Comparison of ENCODE assay signal across 25 mouse cellular contexts in the genomic region with DNA sequence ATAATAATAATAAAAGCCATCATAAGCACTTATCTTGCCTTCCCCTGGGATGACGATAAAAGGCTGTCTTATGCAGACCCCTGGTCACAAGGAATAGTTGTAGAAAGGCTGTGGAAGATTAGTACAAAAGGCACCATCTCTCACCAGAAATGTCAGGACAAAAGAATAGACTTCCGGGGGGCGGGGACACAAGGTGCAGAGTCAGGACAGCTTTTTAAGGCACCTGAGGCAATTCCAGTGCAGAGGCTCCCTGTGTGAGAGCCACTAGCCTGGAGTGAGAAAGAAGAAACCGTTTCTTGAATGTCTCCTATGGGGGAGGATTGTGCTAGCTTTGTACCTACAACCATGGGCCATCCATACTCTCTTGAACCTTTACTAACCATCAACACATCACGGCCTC.
DNase-seq lines count a peak whose midpoint lies in the region; ATAC-seq and TF ChIP-seq lines count a peak whose summit lies in the region.
"Had no signal": no experiment of that assay in that cellular context is flagged by ENCODE, and none has a peak within 500 bp of the region (broad histone marks: within the 10 kb centered on the region; RNA-seq: fewer than 3 reads in every experiment).

No protein-coding gene starts in this region.

- peak overlapping the region; percentile 57 for H3K27ac ChIP-seq in liver, adult 2 months (replicated peaks; ENCODE audit: insufficient read depth, low read depth, low read length)
- H3K27ac ChIP-seq in liver, embryonic 11.5 days (ENCODE audit: low read depth, low read length), result no peak overlapping the region
- no peak overlapping the region; the same call in 1 of the 2 replicates for H3K27ac ChIP-seq in ES-E14 (ENCODE audit: insufficient read depth, low read depth, low read length, poor library complexity, severe bottlenecking)
- 0 out of 2 replicates have a peak overlapping the region, but pooled peaks have one; percentile 7 for H3K27ac ChIP-seq in embryonic facial prominence, embryonic 10.5 days (replicated peaks)
- no peak overlapping the region for H3K27ac ChIP-seq in kidney, adult 2 months (ENCODE audit: insufficient read depth, low read depth, low read length)
- H3K27ac ChIP-seq in hindbrain, embryonic 10.5 days, result no peak overlapping the region
- H3K27ac ChIP-seq: forebrain, embryonic 12.5 days; forebrain, embryonic 15.5 days; heart, embryonic 15.5 days; hindbrain, embryonic 14.5 days; hindbrain, postnatal 0 days had no signal

- no peak for DNase-seq in liver, adult 2 months (ENCODE audit: extremely low read depth, low read depth, low spot score)
- DNase-seq in liver, embryonic 11.5 days (ENCODE audit: low spot score), result no peak
- DNase-seq in ES-E14 (ENCODE audit: low read depth, low spot score), result no peak
- DNase-seq in embryonic facial prominence, embryonic 10.5 days (ENCODE audit: low spot score), result no peak
- DNase-seq in kidney, adult 2 months, result no peak
- no peak for DNase-seq in hindbrain, embryonic 10.5 days (ENCODE audit: low spot score)
- DNase-seq: adrenal gland, adult 2 months; adrenal gland, postnatal 14 days; cerebellum, adult 11 months; cerebellum, adult 2 months; cerebellum, adult 9-11 months; cerebellum, postnatal 25 days; gastrocnemius, postnatal 25 days; heart, postnatal 10 days; heart, postnatal 36 days had no signal

- peaks cover 10% of the 10 kb centered on the region; the same call in 1 of the 2 replicates for H3K79me2 ChIP-seq in liver, adult 2 months (ENCODE audit: control insufficient read depth, insufficient read depth, low read length)

- in situ Hi-C loops in ES-E14 (cut with MboI; ENCODE audit: low sequenced_read_pairs in 2 of 2, unreplicated experiment in 2 of 2), result no loop called here

- H3K4me2 ChIP-seq in liver, embryonic 11.5 days, result no peak overlapping the region
- H3K4me2 ChIP-seq: embryonic facial prominence, embryonic 13.5 days; forebrain, embryonic 12.5 days; forebrain, embryonic 15.5 days; heart, embryonic 12.5 days; heart, embryonic 15.5 days; hindbrain, embryonic 14.5 days had no signal

- WGBS in liver, adult 2 months, result 94% methylated on average over 5 of the region's 5 CpGs
- WGBS in liver, embryonic 11.5 days, result 92% methylated on average over 5 of the region's 5 CpGs
- WGBS in embryonic facial prominence, embryonic 10.5 days, result 91% methylated on average over 5 of the region's 5 CpGs
- 97% methylated on average over 5 of the region's 5 CpGs for WGBS in kidney, adult 2 months
- WGBS in hindbrain, embryonic 10.5 days, result 93% methylated on average over 5 of the region's 5 CpGs

- H3K9ac ChIP-seq in liver, adult 2 months (ENCODE audit: low read depth, low read length), result no peak overlapping the region
- H3K9ac ChIP-seq in liver, embryonic 11.5 days (ENCODE audit: low read depth, low read length), result no peak overlapping the region
- no peak overlapping the region for H3K9ac ChIP-seq in ES-E14 (ENCODE audit: insufficient read depth, low read depth, low read length, poor library complexity, severe bottlenecking)
- H3K9ac ChIP-seq: embryonic facial prominence, embryonic 13.5 days; forebrain, embryonic 12.5 days; forebrain, embryonic 15.5 days; heart, embryonic 12.5 days; heart, embryonic 15.5 days; hindbrain, embryonic 14.5 days had no signal

- H3K4me3 ChIP-seq in liver, adult 2 months (ENCODE audit: insufficient read depth, low read depth, low read length), result no peak overlapping the region
- no peak overlapping the region for H3K4me3 ChIP-seq in liver, embryonic 11.5 days (ENCODE audit: low read depth, low read length)
- no peak overlapping the region for H3K4me3 ChIP-seq in ES-E14 (ENCODE audit: insufficient read depth in 1 of 2, low read depth in 1 of 2, low read length in 2 of 2, poor library complexity in 1 of 2, severe bottlenecking in 1 of 2)
- no peak overlapping the region for H3K4me3 ChIP-seq in embryonic facial prominence, embryonic 10.5 days
- no peak overlapping the region for H3K4me3 ChIP-seq in kidney, adult 2 months (ENCODE audit: insufficient read depth, low read depth, low read length)
- no peak overlapping the region for H3K4me3 ChIP-seq in hindbrain, embryonic 10.5 days
- H3K4me3 ChIP-seq: embryonic facial prominence, embryonic 13.5 days; erythroblast, embryonic 14.5 days; forebrain, embryonic 12.5 days; forebrain, embryonic 15.5 days; heart, embryonic 12.5 days; heart, embryonic 15.5 days had no signal

- ATAC-seq in liver, embryonic 11.5 days (replicated peaks; ENCODE audit: low FRiP score), result no peak
- ATAC-seq: forebrain, embryonic 15.5 days; hindbrain, postnatal 0 days; inflammation-experienced regulatory T-cells, adult 6 months; intestine, embryonic 16.5 days had no signal

- H3K4me1 ChIP-seq in liver, adult 2 months (ENCODE audit: control insufficient read depth, insufficient read depth, low read length), result peaks cover 23% of the 10 kb centered on the region
- H3K4me1 ChIP-seq in liver, embryonic 11.5 days (replicated peaks; ENCODE audit: control insufficient read depth, insufficient read depth, low read length), result peaks cover 10% of the 10 kb centered on the region
- H3K4me1 ChIP-seq in ES-E14 (ENCODE audit: control insufficient read depth in 2 of 2, insufficient read depth in 2 of 2, low read length in 2 of 2, poor library complexity in 1 of 2), result peaks cover 0 to 17% of the 10 kb centered on the region in 2 experiments; a peak in 3 of 4 replicates
- peaks cover 81% of the 10 kb centered on the region for H3K4me1 ChIP-seq in embryonic facial prominence, embryonic 10.5 days
- peaks cover 15% of the 10 kb centered on the region for H3K4me1 ChIP-seq in kidney, adult 2 months (ENCODE audit: control insufficient read depth, insufficient read depth, low read length)
- H3K4me1 ChIP-seq in hindbrain, embryonic 10.5 days (replicated peaks), result peaks cover 52% of the 10 kb centered on the region
- H3K4me1 ChIP-seq: forebrain, embryonic 15.5 days had no signal

- no peaks in the 10 kb centered on the region for H3K27me3 ChIP-seq in liver, adult 2 months (ENCODE audit: control insufficient read depth, insufficient read depth, low read length)
- no peaks in the 10 kb centered on the region for H3K27me3 ChIP-seq in liver, embryonic 11.5 days (replicated peaks; ENCODE audit: control insufficient read depth, insufficient read depth, low read length)
- H3K27me3 ChIP-seq in embryonic facial prominence, embryonic 10.5 days (replicated peaks; ENCODE audit: low read depth, poor library complexity, severe bottlenecking), result no peaks in the 10 kb centered on the region
- H3K27me3 ChIP-seq in kidney, adult 2 months (replicated peaks; ENCODE audit: control insufficient read depth, insufficient read depth, low read length), result no peaks in the 10 kb centered on the region
- H3K27me3 ChIP-seq in hindbrain, embryonic 10.5 days (ENCODE audit: insufficient read depth, poor library complexity, severe bottlenecking), result no peaks in the 10 kb centered on the region
- H3K27me3 ChIP-seq: embryonic facial prominence, embryonic 13.5 days; forebrain, embryonic 12.5 days; forebrain, embryonic 15.5 days; heart, embryonic 12.5 days; heart, embryonic 15.5 days had no signal

- H3K9me3 ChIP-seq in liver, embryonic 11.5 days (ENCODE audit: control insufficient read depth, low read length), result no peaks in the 10 kb centered on the region
- H3K9me3 ChIP-seq in ES-E14 (ENCODE audit: control insufficient read depth, insufficient read depth, low read depth, low read length), result no peaks in the 10 kb centered on the region
- H3K9me3 ChIP-seq in embryonic facial prominence, embryonic 10.5 days, result no peaks in the 10 kb centered on the region
- no peaks in the 10 kb centered on the region for H3K9me3 ChIP-seq in hindbrain, embryonic 10.5 days
- H3K9me3 ChIP-seq: embryonic facial prominence, embryonic 13.5 days; forebrain, embryonic 12.5 days; forebrain, embryonic 15.5 days; heart, embryonic 12.5 days; heart, embryonic 15.5 days had no signal

- H3K36me3 ChIP-seq in liver, adult 2 months (ENCODE audit: control insufficient read depth, insufficient read depth, low read length), result no peaks in the 10 kb centered on the region
- H3K36me3 ChIP-seq in liver, embryonic 11.5 days (ENCODE audit: control insufficient read depth, insufficient read depth, low read length), result no peaks in the 10 kb centered on the region
- H3K36me3 ChIP-seq in ES-E14 (ENCODE audit: control insufficient read depth, insufficient read depth, low read length, poor library complexity, severe bottlenecking), result peaks cover 6% of the 10 kb centered on the region; the same call in 1 of the 2 replicates
- H3K36me3 ChIP-seq in embryonic facial prominence, embryonic 10.5 days (replicated peaks), result peaks cover 50% of the 10 kb centered on the region
- H3K36me3 ChIP-seq in kidney, adult 2 months (ENCODE audit: control insufficient read depth, insufficient read depth, low read length), result no peaks in the 10 kb centered on the region; the same call in 1 of the 2 replicates
- H3K36me3 ChIP-seq in hindbrain, embryonic 10.5 days, result peaks cover 69% of the 10 kb centered on the region
- H3K36me3 ChIP-seq: heart, embryonic 15.5 days had no signal

- TF ChIP-seq CTCF in liver, adult 2 months (IDR thresholded peaks at IDR 0.05; ENCODE audit: low read depth, low read length), result no peak
- no peak for TF ChIP-seq CTCF in kidney, adult 2 months (conservative IDR thresholded peaks at IDR 0.05; ENCODE audit: insufficient read depth, insufficient read length, low read depth, low read length)

- TF ChIP-seq POLR2A in liver, adult 2 months (IDR thresholded peaks at IDR 0.05; ENCODE audit: extremely low read depth, insufficient read depth, low read length), result no peak
- no peak for TF ChIP-seq POLR2A in kidney, adult 2 months (IDR thresholded peaks at IDR 0.05; ENCODE audit: low read depth, low read length)

TF ChIP-seq in ES-E14, 5 proteins besides CTCF, POLR2A, EP300 and RAD21:
- TF ChIP-seq ZNF384 (IDR thresholded peaks at IDR 0.05; ENCODE audit: low read depth, low read length) (peak; percentile 59; the same call in 1 of the 2 replicates), ZC3H11A (IDR thresholded peaks at IDR 0.05; ENCODE audit: borderline replicate concordance, low read depth, low read length) (no peak)
TF ChIP-seq in ES-E14: peak in this region for 1.

Comparison
In these comparisons a context has a peak if more than half of its experiments do, and no peak if none do; other contexts are left out.
1. H3K27ac ChIP-seq: peak in liver, adult 2 months (single experiment) and embryonic facial prominence, embryonic 10.5 days (single experiment); none in liver, embryonic 11.5 days (single experiment), ES-E14 (single experiment), kidney, adult 2 months (single experiment) and hindbrain, embryonic 10.5 days (single experiment).